Mouse (Mus musculus) midbrain, embryonic 11.5 days (tissue): ENCODE measurements at regions not wholly inside any gene's neighbourhood (a gene's known extent, or its start where the extent isn't known, plus 50 kb on each side); places are given as distances from the start of the nearest gene placed in this dataset.

Source experiments
- ATAC-seq: fragments of 200-750 bp; cut with Nextera tagmentation; 2 replicates; pipeline ENCODE4 v1.8.0; 2017; ENCODE audit warnings: moderate TSS enrichment, moderate library complexity; ENCODE audit not compliant: low FRiP score
- DNase-seq: peaks from one replicate; pipeline ENCODE4 v3.0.0; 2015; ENCODE audit warnings: low spot score; ENCODE audit errors: missing footprints
- H3K27ac ChIP-seq: fragments of 300-500 bp; sonication (generic); 2 replicates; pipeline ENCODE4 v1.5.1; 2014; ENCODE audit warnings: low read depth, low read length
- H3K27me3 ChIP-seq: fragments of 300-500 bp; sonication (generic); 2 replicates; pipeline ENCODE4 v1.6.1; 2014; ENCODE audit warnings: mild to moderate bottlenecking, low read length, moderate library complexity, mixed read lengths; ENCODE audit not compliant: control insufficient read depth, insufficient read depth
- H3K36me3 ChIP-seq: fragments of 300-500 bp; sonication (generic); 2 replicates; pipeline ENCODE4 v1.6.1; 2014; ENCODE audit warnings: mild to moderate bottlenecking, low read length, moderate library complexity, mixed read lengths; ENCODE audit not compliant: control insufficient read depth, insufficient read depth
- H3K4me1 ChIP-seq: fragments of 300-500 bp; sonication (generic); 2 replicates; pipeline ENCODE4 v1.6.1; 2014; ENCODE audit warnings: low read length; ENCODE audit not compliant: control insufficient read depth, insufficient read depth
- H3K4me2 ChIP-seq: fragments of 300-500 bp; sonication (generic); 2 replicates; pipeline ENCODE4 v1.6.1; 2014; ENCODE audit warnings: mild to moderate bottlenecking, moderate library complexity
- H3K4me3 ChIP-seq: fragments of 300-500 bp; sonication (generic); 2 replicates; pipeline ENCODE4 v1.5.1; 2014; ENCODE audit warnings: low read depth, low read length
- H3K9ac ChIP-seq: fragments of 300-500 bp; sonication (generic); 2 replicates; pipeline ENCODE4 v1.6.1; 2014; ENCODE audit warnings: low read length
- H3K9me3 ChIP-seq: fragments of 300-500 bp; sonication (generic); 2 replicates; pipeline ENCODE4 v1.6.1; 2016; ENCODE audit warnings: low read length; ENCODE audit not compliant: control insufficient read depth
- WGBS: fragments of 180-500 bp; shearing (Covaris S2); extraction: QIAGEN DNeasy Blood & Tissue Kit; methylation state at CpG from one replicate; pipeline ENCODE4 v1.1.7; 2014; 5-methylcytosine and 5-hydroxymethylcytosine counted together

DNA sequence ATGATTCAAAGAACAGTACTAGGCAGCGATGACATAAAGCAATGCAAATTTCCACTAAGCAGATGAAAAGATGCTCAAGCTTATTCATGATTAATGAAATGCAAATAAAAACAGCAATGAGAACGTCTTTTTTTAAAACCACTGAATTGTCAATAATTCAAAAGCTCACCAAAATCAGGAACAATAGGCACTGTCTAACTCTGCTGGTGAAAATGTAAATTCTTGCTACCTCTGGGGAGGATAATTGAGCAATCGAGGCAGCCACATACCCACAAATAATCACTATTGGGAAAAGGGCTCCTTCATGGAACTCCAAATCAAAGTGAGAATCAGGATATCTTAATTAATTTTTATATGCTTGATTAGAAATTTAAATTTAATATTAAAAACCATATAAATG is 663.3 kb downstream of the Smarca1 start:
- H3K9ac ChIP-seq: no peak overlapping the region

DNA sequence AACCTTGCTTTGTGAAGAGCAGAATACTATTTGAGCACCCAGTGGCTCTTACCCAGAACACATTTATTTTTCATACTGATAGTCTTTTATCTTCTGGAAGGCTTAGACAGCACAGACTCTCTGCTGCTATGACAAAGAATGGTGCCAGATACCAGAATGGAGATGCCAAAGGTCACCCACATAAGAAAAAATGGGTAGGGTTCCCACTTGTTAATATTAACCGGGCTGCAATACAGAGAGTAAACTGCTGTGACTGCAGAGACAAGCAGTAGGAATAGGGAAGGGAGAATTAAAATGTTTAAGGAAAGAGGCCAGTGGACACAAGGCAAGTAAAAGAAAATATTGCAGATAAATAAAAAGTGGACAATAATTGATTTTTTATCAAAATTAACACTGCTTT is 709.9 kb downstream of the Smarca1 start:
- H3K27me3 ChIP-seq: no peaks in the 10 kb centered on the region
- no peak overlapping the region for H3K4me2 ChIP-seq
- 100% methylated on average over 1 of the region's 1 CpGs for WGBS
- H3K4me3 ChIP-seq: no peak overlapping the region
- no peaks in the 10 kb centered on the region for H3K4me1 ChIP-seq
- no peaks in the 10 kb centered on the region for H3K36me3 ChIP-seq
- H3K9me3 ChIP-seq: no peaks in the 10 kb centered on the region
- no peak overlapping the region for H3K27ac ChIP-seq
- H3K9ac ChIP-seq: no peak overlapping the region
- ATAC-seq: no peak
- no peak for DNase-seq

More for the DNA sequence above, 663.3 kb downstream of the Smarca1 start:
- Histone ChIP-seq H3K27me3 (no peaks in the 10 kb centered on the region), H3K4me1 (no peaks in the 10 kb centered on the region), H3K4me2 (no peak overlapping the region), H3K4me3 (no peak overlapping the region), H3K9me3 (no peaks in the 10 kb centered on the region), H3K36me3 (no peaks in the 10 kb centered on the region), H3K27ac (no peak overlapping the region)
- DNase-seq (no peak), ATAC-seq (peak; percentile 63; the same call in 1 of the 2 replicates)
- WGBS: 42% methylated on average over 3 of the region's 3 CpGs

DNA sequence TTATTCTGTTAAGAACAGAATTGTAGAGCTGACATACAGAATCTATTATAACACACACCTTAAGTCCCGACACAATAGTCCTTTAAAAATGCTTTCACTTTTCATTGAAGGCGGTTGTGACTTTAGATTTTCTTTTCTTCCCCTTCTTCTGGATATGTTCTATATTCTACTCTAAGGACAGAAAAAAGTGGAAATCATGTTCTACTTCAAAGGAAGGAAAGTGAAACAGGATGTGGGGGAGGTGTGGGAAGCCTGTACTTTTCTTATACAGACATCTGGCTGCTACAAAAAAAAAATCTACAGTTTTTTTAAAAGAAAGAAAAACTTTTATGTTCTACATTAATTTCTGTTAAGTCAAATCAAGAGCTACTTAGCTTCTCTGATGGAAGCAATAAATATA is 735.0 kb downstream of the Smarca1 start:
- WGBS: 93% methylated on average over 2 of the region's 2 CpGs
- Histone ChIP-seq H3K9me3 (no peaks in the 10 kb centered on the region), H3K9ac (no peak overlapping the region), H3K4me3 (no peak overlapping the region), H3K36me3 (no peaks in the 10 kb centered on the region), H3K27me3 (no peaks in the 10 kb centered on the region), H3K4me2 (no peak overlapping the region), H3K4me1 (no peaks in the 10 kb centered on the region), H3K27ac (no peak overlapping the region)
- ATAC-seq (no peak), DNase-seq (no peak)

DNA sequence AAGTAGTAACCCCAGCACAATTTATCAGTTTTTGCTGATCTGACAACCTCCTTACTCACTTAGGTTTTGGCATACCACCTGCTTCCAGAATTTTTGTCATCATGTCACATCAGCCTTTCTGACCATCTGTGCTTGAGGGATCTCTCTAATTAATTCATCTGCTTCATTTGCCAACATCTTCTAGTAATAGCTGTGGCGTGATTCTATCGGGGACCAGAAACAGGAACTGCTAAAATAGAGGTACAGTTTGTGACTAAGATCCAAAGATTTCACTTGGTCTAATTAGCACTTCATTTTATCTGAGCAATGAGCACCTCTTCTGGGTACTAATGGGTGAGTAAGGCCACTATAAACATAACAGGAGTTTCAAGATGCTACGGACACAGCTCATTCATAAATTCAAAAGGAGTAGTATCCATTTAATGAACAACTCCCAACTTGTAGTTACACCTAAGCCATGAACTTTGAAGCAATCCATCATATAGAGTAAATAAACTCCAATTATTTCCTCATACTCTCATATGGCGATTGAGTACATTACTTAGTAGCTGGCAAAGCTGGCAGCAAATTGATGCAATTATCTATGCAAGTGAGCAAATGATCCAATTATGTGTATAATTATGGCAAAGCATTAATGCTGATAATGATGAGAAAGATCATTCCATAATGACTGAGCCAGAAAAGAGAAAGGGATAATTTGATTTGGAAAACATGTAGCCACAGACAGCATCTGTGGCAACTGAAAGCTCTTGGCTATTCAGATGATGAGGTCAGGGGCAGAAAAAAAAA is 768.4 kb downstream of the Smarca1 start:
- ATAC-seq (no peak), DNase-seq (no peak)
- Histone ChIP-seq H3K27me3 (no peaks in the 10 kb centered on the region), H3K27ac (no peak overlapping the region), H3K4me3 (no peak overlapping the region), H3K9ac (no peak overlapping the region), H3K4me1 (no peaks in the 10 kb centered on the region), H3K36me3 (no peaks in the 10 kb centered on the region), H3K9me3 (no peaks in the 10 kb centered on the region), H3K4me2 (no peak overlapping the region)
- WGBS: 89% methylated on average over 4 of the region's 4 CpGs
